Mouse (Mus musculus) heart, adult 2 months (tissue): ENCODE results near the gene Fam184a.

Experiments
- EP300 ChIP-seq: fragments of 200-500 bp; IDR thresholded peaks from 2 replicates; pipeline ENCODE4 v1.6.1; 2011; ENCODE audit warnings: low read depth, low read length, control low read depth; ENCODE audit not compliant: insufficient read depth
- POLR2A ChIP-seq: fragments of 200-500 bp; IDR thresholded peaks from 2 replicates; pipeline ENCODE4 v1.6.1; 2011; ENCODE audit warnings: mild to moderate bottlenecking, low read depth, low read length, control low read depth; ENCODE audit not compliant: insufficient read depth

DNA sequence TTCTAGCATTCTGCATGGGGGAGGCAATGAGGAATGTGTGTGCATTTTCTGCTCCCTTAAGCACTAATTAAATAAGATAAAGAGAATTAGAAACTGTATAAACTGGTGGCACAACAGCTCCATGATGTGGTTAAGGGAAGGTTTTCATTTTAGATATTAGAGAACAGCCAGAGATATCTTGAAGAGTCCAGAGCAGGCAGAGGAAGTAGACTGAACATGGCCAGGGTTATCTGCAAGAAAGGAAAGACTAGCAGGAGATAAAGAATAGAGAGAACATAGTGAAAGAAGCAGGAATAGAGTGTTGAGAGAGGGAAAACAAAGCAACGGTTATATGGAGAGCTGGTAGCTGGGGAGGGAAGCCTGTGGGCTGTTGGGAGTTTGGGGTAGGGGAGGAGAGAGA is 1.8 kb upstream of the Fam184a start:
- TF ChIP-seq POLR2A (no peak), EP300 (no peak)
